Mouse (Mus musculus): Measurements from ENCODE around the gene Arel1. TPM values are rescaled to one million over a fixed set of nuclear protein-coding genes. Genes with fewer than 3 reads are reported as not detected.

The Arel1 gene
- polyA plus RNA-seq, 1 experiment from 2014 or later, result 31.1 TPM

Other genes starting within 250 kb of the Arel1 start
- 59.0 and 64.0 TPM in 2 replicates for gene Npc2, start 197.7 kb downstream of the Arel1 start, polyA plus RNA-seq (2015; fragmentation: Nextera tagmentation; extraction: Ambion mirVana)
- 137 and 151 TPM in 2 replicates for gene Isca2, start 197.6 kb downstream of the Arel1 start, polyA plus RNA-seq (2015; fragmentation: Nextera tagmentation; extraction: Ambion mirVana)
- gene Ltbp2, start 94.4 kb downstream of the Arel1 start, polyA plus RNA-seq (2015; fragmentation: Nextera tagmentation; extraction: Ambion mirVana), result 0.26 and 0.39 TPM in 2 replicates
- 80.9 and 85.9 TPM in 2 replicates for gene Fcf1, start within 50 bp of the Arel1 start, polyA plus RNA-seq (2015; fragmentation: Nextera tagmentation; extraction: Ambion mirVana)
- 29.2 and 32.2 TPM in 2 replicates for gene Ylpm1, start 25.4 kb upstream of the Arel1 start, polyA plus RNA-seq (2015; fragmentation: Nextera tagmentation; extraction: Ambion mirVana)
- gene Prox2, start 139.9 kb upstream of the Arel1 start, polyA plus RNA-seq (2015; fragmentation: Nextera tagmentation; extraction: Ambion mirVana), result 1.6 and 2.1 TPM in 2 replicates
- gene Dlst, start 139.9 kb upstream of the Arel1 start, polyA plus RNA-seq (2015; fragmentation: Nextera tagmentation; extraction: Ambion mirVana), result 113 and 115 TPM in 2 replicates
- 32.9 and 35.7 TPM in 2 replicates for gene Rps6kl1, start 180.4 kb upstream of the Arel1 start, polyA plus RNA-seq (2015; fragmentation: Nextera tagmentation; extraction: Ambion mirVana)
- gene Pgf, start 206.9 kb upstream of the Arel1 start, polyA plus RNA-seq (2015; fragmentation: Nextera tagmentation; extraction: Ambion mirVana), result 8.7 and 8.9 TPM in 2 replicates
- 75.1 and 79.6 TPM in 2 replicates for gene Eif2b2, start 248.6 kb upstream of the Arel1 start, polyA plus RNA-seq (2015; fragmentation: Nextera tagmentation; extraction: Ambion mirVana)